Mouse (Mus musculus) skeletal muscle tissue, adult 2 months (tissue): ENCODE data around the gene Samt1.
"Not testable (repeated sequence)": the region's sequence is repeated elsewhere in the genome, so short reads cannot be mapped to it uniquely, and the experiment has no call there.

Source experiments
- DNase-seq: peaks from one replicate; pipeline ENCODE4 v3.0.0-alpha.2; 2012; ENCODE audit warnings: low read depth, low spot score

Gene Samt1

DNA sequence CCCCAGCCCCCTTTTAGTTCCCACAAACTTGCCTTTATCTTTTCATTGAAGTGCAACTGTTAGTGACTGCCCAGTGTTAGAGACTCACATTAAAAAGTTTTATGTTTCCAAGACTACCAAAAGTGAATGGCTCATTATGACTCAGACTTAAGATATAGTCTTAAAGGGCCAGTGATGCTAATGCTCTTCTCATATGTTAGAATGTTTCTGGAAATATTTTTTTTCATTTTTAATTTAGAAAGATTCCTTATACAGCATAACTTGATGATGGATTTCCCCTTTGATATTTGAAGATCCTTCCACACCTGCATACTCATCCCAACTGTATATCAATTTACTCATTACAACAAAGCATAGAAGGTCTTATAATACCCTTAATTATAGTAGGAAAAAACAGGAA, at the start of gene Samt1:
Gene Samt1, minus strand, starts transcription at position 101 of the 400 bp plus-strand sequence.
- not testable (repeated sequence) for DNase-seq

DNA sequence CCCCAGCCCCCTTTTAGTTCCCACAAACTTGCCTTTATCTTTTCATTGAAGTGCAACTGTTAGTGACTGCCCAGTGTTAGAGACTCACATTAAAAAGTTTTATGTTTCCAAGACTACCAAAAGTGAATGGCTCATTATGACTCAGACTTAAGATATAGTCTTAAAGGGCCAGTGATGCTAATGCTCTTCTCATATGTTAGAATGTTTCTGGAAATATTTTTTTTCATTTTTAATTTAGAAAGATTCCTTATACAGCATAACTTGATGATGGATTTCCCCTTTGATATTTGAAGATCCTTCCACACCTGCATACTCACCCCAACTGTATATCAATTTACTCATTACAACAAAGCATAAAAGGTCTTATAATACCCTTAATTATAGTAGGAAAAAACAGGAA, 42.5 kb upstream of the Samt1 start, which contains the start of gene Gm10057:
Gene Gm10057, minus strand, starts transcription at position 101 of the 400 bp plus-strand sequence.
- DNase-seq: not testable (repeated sequence)

DNA sequence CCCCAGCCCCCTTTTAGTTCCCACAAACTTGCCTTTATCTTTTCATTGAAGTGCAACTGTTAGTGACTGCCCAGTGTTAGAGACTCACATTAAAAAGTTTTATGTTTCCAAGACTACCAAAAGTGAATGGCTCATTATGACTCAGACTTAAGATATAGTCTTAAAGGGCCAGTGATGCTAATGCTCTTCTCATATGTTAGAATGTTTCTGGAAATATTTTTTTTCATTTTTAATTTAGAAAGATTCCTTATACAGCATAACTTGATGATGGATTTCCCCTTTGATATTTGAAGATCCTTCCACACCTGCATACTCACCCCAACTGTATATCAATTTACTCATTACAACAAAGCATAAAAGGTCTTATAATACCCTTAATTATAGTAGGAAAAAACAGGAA, 21.3 kb upstream of the Samt1 start, which contains the start of gene 4921511M17Rik:
Gene 4921511M17Rik, minus strand, starts transcription at position 101 of the 400 bp plus-strand sequence.
- DNase-seq: not testable (repeated sequence)

DNA sequence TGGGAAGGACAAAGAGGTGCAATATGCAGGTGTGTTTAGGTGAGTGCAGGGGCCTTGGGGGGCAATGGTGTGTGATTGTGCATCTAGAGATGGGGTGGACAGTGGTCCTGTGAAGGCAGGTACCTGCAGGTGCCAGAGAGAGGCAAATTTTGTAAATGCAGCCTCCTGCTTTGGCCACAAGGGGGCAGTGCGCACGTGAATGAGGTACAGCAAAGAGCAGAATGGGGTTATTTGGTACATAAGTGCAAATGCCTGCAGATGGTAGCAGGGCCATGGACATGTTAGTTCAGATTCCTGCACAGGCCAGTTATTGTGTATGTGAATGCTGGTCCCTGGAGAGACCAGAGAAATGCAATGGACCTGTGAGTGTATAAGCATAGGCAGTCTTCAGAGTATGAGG, 35.5 kb downstream of the Samt1 start:
- not testable (repeated sequence) for DNase-seq

DNA sequence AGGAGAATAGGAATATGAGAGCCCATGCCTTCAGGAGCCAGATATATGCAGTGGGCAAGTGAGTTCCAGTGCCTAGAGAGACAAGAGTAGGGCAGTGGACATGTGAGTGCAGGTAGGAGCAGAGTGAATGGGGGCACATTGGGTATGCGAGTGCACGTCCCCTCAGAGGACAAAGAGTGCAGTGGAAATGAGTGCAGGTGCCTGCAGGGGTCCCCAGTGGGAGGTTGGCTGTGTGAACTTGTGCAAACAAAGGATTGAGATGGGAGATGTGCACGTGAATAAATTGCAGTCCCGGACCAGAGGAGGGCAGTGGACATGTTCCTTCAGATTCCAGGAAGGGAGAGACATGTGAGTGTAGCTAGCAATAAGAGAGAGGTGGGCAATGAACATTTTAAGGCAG, 36.0 kb downstream of the Samt1 start:
- DNase-seq: not testable (repeated sequence)

DNA sequence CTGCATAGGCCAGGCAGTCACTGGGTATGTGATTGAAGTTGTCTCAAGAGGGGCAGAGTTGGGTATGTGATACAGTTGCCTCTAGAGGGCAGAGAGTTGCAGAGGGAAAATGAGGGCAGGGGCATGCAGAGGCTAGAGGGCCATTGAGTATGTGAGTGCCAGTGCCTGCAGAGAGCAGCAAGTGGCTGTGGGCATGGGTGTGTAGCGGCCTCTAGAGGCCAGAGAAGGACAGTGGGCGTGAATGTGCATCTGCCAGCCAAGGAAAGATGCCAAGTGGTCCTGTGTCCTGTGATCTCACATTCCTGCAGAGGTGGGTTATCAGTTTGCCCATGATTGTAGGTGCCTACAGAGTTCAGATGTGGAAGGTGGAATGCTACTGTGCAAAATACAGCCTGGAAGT, 38.0 kb downstream of the Samt1 start:
- no peak for DNase-seq

DNA sequence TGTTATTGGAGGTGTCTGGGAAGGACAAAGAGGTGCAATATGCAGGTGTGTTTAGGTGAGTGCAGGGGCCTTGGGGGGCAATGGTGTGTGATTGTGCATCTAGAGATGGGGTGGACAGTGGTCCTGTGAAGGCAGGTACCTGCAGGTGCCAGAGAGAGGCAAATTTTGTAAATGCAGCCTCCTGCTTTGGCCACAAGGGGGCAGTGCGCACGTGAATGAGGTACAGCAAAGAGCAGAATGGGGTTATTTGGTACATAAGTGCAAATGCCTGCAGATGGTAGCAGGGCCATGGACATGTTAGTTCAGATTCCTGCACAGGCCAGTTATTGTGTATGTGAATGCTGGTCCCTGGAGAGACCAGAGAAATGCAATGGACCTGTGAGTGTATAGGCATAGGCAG, 59.6 kb downstream of the Samt1 start:
- not testable (repeated sequence) for DNase-seq
